Mouse (Mus musculus): ENCODE results near the gene Ano8.
"Not testable (repeated sequence)": the region's sequence is repeated elsewhere in the genome, so short reads cannot be mapped to it uniquely, and the experiment has no call there.

The Ano8 gene

DNA sequence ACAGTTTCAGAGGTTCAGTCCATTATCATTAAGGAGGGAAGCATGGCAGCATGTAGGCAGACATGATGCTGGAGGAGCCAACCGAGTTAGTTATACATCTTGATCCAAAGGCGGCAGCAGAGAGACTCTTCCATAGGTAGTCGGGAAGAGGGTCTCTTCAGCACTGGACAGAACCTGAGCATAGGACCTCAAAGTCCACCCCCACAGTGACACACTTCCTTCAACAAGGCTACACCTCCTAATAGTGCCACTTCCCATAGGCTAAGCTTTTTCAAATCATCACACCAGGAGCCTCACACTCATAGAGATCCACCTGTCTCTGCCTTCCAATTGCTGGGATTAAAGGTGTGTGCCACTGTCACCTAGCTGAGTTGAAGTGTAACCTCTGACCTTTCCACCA, 48.7 kb downstream of the Ano8 start:
- DNase-seq = no peak

DNA sequence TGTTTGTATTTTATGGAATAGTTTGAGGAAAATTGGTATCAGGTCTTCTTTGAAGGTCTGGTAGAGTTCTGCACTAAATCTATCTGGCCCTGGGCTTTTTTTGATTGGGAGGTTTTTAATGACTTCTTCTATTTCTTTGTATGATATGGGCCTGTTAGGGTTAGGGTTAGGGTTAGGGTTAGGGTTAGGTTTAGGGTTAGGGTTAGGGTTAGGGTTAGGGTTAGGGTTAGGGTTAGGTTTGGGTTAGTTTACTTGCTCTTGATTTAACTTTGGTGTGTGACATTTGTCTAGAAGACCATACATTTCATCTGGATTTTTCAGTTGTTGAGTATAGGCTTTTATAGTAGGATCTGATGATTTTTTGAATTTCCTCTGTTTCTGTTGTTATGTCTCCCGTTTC, 52.8 kb downstream of the Ano8 start:
- DNase-seq = not testable (repeated sequence)
